Mouse (Mus musculus) hematopoietic stem cell, adult 5-6 weeks (primary cell): Measurements from ENCODE around the gene Pced1b. TPM values are rescaled to one million over a fixed set of nuclear protein-coding genes. Genes with fewer than 3 reads are reported as not detected.

Source experiments
- ATAC-seq, 2 experiments: fragments of 125-278 bp in 1 of 2; replicated peaks in 1 of 2; 2 replicates each; pipeline ENCODE4 v1.8.0; 2016 to 2017; ENCODE audit warnings: inconsistent platforms in 2 of 2, mild to moderate bottlenecking in 2 of 2, moderate number of reproducible peaks in 2 of 2, low read depth in 1 of 2, moderate TSS enrichment in 1 of 2; ENCODE audit not compliant: low FRiP score in 2 of 2, poor library complexity in 2 of 2, severe bottlenecking in 2 of 2, insufficient read depth in 1 of 2, low TSS enrichment in 1 of 2
- total RNA-seq: library from RNA; stranded (forward); fragments of 172-1452, 232-1000 nt; gene quantifications from 2 replicates; pipeline ENCODE4 v1.2.3, GENCODE M21; 2017

Pced1b gene
- total RNA-seq, 1 experiment from 2014 or later, result 8.8 TPM

DNA sequence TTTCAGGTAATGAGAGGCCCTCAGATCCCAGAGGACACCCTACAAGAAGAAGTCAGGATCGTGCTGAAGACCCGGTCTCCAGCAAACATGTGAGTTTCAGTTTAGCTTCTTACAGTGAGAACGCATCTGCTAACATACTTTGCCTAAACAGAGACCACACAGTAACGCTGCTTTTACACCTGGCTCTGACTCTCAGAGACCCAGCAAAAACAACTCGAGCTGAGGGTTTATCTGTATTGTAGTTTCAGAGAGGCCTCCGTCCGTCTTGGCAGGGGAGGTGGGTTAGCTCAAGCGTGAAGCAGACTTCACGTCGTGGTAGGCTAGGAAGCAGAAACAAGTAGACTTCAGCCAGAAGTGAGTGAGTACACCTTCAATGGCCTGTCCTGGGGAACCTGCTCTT, 30.4 kb downstream of the Pced1b start:
- ATAC-seq, result no peak

DNA sequence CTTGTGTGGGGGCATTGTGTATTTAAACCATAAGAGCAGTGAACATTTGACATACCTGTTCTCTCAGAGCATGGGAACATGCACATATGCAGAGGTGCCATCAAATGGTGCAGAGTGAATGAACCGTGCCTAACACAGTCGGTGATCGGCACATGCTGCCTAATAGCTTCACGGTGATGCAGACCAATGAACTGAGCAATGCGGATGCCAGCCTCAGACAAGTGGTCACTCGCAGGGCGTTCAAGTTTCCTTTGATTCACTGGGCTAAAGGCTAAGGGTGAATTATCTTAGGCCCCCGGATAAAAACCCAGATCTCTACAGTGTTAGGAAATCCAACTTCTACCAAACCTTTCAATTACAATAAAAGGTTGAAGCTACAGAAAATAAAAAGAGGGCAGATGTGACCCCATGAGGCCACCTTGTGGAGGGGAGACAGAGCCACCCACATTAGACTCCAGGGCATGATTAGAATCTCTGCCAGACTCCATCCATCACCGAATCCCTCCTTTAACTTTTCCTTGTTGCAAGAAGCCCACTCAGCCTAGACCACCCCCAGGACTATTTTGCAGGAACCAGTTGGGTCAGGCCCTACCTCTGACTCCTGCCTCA, 31.5 kb downstream of the Pced1b start:
- no peak for ATAC-seq

DNA sequence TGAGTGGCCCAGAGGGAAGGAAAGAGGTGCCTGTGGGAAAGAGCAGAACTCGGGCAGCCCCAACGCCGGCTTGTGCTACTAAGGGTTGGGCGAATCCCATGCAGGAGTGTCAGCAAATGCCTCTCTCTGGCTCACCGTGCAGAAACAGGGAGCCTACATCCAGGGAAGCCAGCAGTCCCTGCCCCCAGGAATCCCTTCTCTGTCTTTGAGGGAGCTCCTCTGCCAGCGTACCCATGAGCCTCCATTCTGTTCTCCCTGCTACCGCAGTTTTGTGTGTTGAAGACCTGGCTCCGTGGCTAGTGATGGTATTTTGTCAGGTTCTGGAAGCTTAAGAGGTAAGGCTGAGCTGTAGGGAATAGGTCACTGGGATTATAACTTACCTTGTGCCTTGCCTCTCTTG, 33.2 kb downstream of the Pced1b start:
- ATAC-seq, result no peak

DNA sequence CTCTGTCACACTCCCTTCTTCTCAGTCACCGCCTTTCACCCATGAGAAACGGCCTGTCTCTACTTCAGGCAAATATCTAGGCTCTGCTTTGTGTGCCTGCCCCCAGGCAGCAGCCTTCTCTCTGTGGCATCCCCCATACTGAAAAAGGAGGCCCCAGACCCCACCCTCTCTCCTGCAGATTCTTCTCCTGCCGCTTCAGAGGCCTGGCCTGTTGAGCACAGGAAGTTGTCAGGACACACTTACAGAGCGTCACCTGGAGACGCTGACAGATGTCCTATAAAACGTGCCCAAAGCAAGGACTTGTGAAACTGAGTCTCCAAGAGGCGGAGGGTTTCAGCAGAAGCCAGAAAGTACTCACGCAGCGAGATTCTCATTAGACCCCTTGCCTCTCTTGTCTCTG, 33.9 kb downstream of the Pced1b start:
- ATAC-seq, result no peak

GRCm38 (mm10) chr15:97281712-97282571, 35.0 kb downstream of the Pced1b start:
- ATAC-seq, result no peak

DNA sequence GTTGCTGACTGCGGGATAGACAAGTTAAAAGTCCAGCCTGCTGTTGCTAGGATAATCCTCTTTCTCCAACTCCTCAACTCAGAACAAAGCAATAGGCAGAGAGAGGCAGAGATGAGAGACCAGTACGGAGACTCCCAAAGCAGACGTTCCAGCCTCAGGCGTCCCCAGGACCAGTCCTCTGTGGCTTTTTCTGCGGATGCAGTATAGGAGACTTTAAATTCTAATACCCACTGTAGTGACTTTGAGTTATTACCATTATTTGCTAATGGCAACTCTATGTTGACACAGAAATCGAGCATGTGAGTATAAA, 35.6 kb downstream of the Pced1b start:
- ATAC-seq, result no peak

GRCm38 (mm10) chr15:97284201-97284600, 37.3 kb downstream of the Pced1b start:
- no peak for ATAC-seq

DNA sequence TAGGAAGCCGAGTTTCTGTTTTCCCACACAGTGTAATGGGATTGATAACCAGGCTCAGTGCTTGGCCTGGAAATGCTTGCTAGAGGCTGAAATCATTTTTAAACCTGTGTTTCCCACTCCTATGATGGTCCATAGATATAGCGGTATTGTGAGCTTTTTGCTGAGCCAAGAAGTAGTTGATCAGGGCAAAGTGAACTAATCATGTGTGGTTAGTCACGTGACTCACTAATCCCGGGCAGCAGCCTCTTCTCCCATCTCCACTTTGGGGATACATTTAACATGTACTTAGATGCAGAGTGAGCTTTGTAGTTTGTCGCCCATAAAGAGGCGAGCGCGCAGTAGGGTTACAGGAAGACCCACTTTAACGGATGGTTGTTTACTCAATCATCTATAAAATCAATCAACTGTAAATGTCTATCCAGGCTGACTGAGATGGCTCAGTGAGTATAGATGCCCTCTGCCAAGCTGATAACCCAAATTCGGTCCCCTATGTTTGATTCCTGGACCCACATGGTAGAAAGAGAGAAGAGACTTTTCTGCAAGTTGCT, 38.8 kb downstream of the Pced1b start:
- no peak for ATAC-seq

- no peak for ATAC-seq
Observed at GRCm38 (mm10) chr15:97286731-97287130, 39.8 kb downstream of the Pced1b start.

DNA sequence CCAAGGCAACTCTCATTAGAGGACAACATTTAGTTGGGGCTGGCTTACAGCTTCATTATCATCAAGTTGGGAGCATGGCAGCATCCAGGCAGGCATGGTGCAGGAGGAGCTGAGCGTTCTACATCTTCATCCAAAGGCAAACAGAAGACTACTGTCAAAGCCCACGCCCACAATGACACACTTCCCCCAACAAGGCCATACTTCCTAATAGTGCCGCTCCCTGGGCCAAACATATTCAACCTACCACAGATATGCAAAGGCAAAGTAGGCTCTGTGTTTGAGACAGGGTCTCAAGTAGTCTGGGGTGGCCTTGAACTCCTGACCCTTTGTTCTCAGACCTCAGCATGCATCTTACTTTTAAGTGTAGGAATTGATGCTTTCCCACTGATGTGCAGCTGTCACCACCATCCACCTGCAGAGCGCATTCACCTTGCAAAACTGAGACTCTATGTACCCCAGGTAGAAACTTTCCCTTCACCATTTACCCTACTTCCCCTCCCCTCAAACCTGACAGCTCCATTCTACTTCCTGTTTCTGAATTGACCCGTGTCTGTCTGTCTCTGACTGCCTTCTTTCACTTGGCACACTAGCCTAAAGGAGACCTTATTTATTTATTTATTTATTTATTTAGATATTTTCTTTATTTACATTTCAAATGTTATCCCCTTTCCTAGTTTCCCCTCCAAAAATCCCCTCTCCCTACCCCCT, 40.7 kb downstream of the Pced1b start:
- no peak for ATAC-seq

DNA sequence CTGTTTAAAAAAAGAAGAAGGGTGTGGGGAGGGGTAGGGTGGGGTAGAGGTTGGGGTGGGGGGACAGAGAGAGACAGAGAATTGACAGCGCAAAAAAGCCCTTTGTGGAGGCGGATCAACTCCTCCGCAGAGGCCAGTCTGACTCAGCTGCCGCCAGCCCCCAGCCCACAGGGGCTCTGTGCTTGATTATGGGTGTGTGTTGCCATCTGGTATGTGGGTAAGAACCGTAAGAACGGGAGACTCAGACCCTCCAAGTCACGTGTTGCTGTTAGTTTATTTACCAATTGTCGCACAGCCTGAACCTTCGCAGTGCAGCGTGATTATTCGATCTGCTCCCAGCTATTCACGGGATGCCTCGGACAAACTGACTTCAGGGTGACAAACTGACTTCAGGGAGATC, 41.8 kb downstream of the Pced1b start:
- no peak for ATAC-seq

- no peak for ATAC-seq
Observed at GRCm38 (mm10) chr15:97289176-97289575, 42.3 kb downstream of the Pced1b start.

DNA sequence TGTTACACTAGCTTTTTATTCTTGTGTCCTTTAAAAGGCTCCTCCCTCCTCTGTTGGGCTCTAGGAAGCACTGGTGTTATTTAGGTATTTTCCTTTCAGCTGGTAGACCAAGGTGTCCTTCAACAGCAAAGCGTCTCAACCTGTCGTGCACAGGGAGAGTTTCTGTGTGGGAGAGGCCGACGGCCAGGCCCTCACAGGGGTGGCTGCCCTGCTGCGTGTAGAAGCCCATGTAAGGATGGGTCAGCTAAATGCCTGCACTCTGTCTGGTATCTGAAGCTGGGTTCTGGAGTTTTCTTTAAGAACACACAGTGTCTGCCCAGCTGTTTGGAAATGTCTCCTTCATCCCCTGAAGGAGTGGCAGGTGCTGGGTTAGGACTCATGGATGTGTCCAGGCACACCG, 43.4 kb downstream of the Pced1b start:
- ATAC-seq, result no peak

- ATAC-seq, result no peak
Observed at GRCm38 (mm10) chr15:97291291-97292050, 44.6 kb downstream of the Pced1b start.

- no peak for ATAC-seq
Observed at GRCm38 (mm10) chr15:97307935-97308334, 61.0 kb downstream of the Pced1b start.

GRCm38 (mm10) chr15:97309533-97309932, 62.6 kb downstream of the Pced1b start:
- ATAC-seq, result no peak

GRCm38 (mm10) chr15:97310251-97310650, 63.3 kb downstream of the Pced1b start:
- ATAC-seq, result no peak

DNA sequence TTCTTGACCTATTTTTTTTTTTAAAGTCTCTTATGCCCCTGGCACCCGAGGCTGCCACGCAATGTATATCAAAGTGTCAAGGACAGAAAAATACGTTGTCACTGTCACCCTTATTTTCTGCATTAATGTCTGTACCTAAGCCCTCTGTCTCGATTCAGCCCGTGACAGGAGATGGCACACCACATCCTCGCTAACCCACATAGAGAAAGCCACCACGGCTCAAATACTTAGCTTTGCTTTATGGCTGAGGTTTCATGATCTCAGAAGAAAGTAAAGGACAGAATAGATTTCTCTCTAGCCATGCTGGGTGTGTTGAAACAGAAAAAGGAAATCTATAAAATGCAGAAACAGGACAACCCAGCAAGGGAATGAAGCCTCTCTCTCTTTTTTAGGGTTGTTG, 64.3 kb downstream of the Pced1b start:
- ATAC-seq, result no peak
